Mouse (Mus musculus): ENCODE measurements around the gene Ybx2. TPM values are rescaled to one million over a fixed set of nuclear protein-coding genes. Genes with fewer than 3 reads are reported as not detected.

Ybx2 gene
- polyA plus RNA-seq, 1 experiment from 2014 or later: 6.7 TPM

- 95% methylated on average over 11 of the region's 11 CpGs for WGBS
- H3K9me3 ChIP-seq: no peaks in the 10 kb centered on the region
- no peak overlapping the region for H3K4me3 ChIP-seq
- H3K9ac ChIP-seq: no peak overlapping the region
- no peak overlapping the region for H3K4me2 ChIP-seq
- peaks cover 13% of the 10 kb centered on the region for H3K4me1 ChIP-seq (replicated peaks)
- no peak overlapping the region for H3K27ac ChIP-seq (replicated peaks)
- no peak for ATAC-seq (ENCODE audit: low FRiP score, low read depth)
- H3K27me3 ChIP-seq: no peaks in the 10 kb centered on the region
- H3K36me3 ChIP-seq: peaks cover 93% of the 10 kb centered on the region
Measured at GRCm38 (mm10) chr11:69908645-69909044, 27.0 kb upstream of the Ybx2 start.

GRCm38 (mm10) chr11:69909174-69909573, 26.4 kb upstream of the Ybx2 start:
- H3K4me2 ChIP-seq: no peak overlapping the region
- 87% methylated on average over 5 of the region's 5 CpGs for WGBS
- peaks cover 88% of the 10 kb centered on the region for H3K36me3 ChIP-seq
- H3K9ac ChIP-seq: no peak overlapping the region
- no peak overlapping the region for H3K4me3 ChIP-seq
- no peak overlapping the region for H3K27ac ChIP-seq (replicated peaks)
- ATAC-seq (ENCODE audit: low FRiP score, low read depth): no peak
- H3K27me3 ChIP-seq: no peaks in the 10 kb centered on the region
- H3K4me1 ChIP-seq (replicated peaks): peaks cover 13% of the 10 kb centered on the region
- no peaks in the 10 kb centered on the region for H3K9me3 ChIP-seq

DNA sequence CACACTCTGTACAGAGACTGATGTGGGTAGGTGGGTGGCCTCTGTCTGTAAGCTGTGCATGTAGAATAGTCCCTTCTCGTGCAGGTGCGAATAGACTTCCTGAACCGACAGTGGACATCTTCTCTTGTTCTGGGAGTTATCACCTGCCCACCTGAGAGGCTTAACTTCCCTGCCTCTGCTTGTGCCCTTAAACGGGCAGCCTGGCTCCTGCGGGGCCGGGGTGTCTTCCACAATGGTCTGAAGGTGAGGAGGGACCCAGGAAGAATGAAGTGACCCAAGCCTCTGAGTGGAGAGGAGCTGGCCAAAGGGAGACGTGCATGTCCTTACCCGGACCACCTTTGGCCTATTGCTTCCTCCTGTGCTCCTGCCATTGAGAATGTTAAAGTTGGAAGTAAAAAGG, 25.4 kb upstream of the Ybx2 start:
- H3K4me3 ChIP-seq: no peak overlapping the region
- H3K4me2 ChIP-seq: no peak overlapping the region
- no peaks in the 10 kb centered on the region for H3K27me3 ChIP-seq
- peaks cover 21% of the 10 kb centered on the region for H3K4me1 ChIP-seq (replicated peaks)
- no peak overlapping the region for H3K9ac ChIP-seq
- H3K36me3 ChIP-seq: peaks cover 81% of the 10 kb centered on the region
- no peak for ATAC-seq (ENCODE audit: low FRiP score, low read depth)
- WGBS: 93% methylated on average over 8 of the region's 8 CpGs
- H3K27ac ChIP-seq (replicated peaks): no peak overlapping the region
- H3K9me3 ChIP-seq: no peaks in the 10 kb centered on the region

DNA sequence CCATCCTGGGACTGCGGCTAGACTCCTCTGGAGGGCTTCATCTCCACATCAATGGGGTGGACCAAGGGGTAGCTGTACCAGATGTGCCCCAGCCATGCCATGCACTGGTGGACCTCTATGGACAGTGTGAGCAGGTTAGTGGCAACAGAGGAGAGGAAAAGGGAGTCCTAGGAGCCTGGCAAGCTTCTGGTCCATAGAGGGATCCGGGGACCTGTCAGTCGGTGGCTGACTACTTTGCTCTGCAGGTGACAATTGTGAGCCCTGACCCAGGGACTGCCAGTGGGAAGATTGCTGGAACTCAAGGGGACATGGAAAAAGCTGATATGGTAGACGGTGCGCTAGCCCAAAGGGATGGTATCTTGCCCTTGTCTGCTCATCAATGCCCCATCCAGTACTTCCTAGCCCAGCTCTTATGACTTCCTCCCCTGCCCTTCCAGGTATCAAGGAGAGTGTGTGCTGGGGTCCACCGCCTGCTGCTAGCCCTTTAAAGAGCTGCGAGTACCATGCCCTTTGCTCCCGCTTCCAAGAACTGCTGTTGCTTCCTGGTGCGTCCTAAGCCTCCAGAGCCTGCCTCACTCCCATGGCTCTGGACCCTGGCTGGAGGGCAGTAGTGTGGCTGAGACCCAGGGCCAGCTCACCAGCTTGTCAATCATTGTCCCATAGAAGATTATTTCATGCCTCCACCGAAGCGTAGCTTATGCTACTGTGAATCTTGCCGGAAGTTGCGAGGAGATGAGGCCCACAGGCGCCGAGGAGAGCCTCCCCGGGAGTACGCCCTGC, 24.6 kb upstream of the Ybx2 start:
- Histone ChIP-seq H3K4me1 (replicated peaks) (peaks cover 27% of the 10 kb centered on the region), H3K9ac (no peak overlapping the region), H3K27ac (replicated peaks) (no peak overlapping the region), H3K36me3 (peaks cover 81% of the 10 kb centered on the region), H3K9me3 (no peaks in the 10 kb centered on the region), H3K27me3 (no peaks in the 10 kb centered on the region), H3K4me3 (no peak overlapping the region), H3K4me2 (no peak overlapping the region)
- WGBS: 94% methylated on average over 17 of the region's 17 CpGs
- no peak for ATAC-seq (ENCODE audit: low FRiP score, low read depth)

DNA sequence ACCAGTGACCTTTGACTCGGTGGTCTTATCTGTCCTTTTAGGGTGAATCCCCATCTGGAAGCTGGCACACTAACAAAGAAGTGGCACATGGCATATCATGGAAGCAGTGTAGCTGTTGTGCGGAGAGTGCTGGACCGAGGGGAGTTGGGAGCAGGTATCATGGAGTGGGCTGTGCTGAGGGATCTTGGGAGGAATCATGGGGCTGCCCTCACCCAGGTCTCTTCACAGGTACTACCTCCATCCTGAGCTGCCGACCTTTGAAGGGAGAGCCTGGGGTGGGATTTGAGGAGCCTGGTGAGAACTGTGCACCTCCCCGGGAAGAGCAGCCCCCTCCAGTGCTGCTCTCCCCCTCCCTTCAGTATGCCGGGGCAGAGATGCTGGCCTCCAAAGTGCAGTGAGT, 23.9 kb upstream of the Ybx2 start:
- 94% methylated on average over 6 of the region's 6 CpGs for WGBS
- Histone ChIP-seq H3K4me2 (no peak overlapping the region), H3K4me1 (replicated peaks) (peaks cover 28% of the 10 kb centered on the region), H3K4me3 (no peak overlapping the region), H3K27ac (replicated peaks) (no peak overlapping the region), H3K9ac (no peak overlapping the region), H3K9me3 (no peaks in the 10 kb centered on the region), H3K36me3 (peaks cover 81% of the 10 kb centered on the region), H3K27me3 (no peaks in the 10 kb centered on the region)
- ATAC-seq (ENCODE audit: low FRiP score, low read depth): no peak

DNA sequence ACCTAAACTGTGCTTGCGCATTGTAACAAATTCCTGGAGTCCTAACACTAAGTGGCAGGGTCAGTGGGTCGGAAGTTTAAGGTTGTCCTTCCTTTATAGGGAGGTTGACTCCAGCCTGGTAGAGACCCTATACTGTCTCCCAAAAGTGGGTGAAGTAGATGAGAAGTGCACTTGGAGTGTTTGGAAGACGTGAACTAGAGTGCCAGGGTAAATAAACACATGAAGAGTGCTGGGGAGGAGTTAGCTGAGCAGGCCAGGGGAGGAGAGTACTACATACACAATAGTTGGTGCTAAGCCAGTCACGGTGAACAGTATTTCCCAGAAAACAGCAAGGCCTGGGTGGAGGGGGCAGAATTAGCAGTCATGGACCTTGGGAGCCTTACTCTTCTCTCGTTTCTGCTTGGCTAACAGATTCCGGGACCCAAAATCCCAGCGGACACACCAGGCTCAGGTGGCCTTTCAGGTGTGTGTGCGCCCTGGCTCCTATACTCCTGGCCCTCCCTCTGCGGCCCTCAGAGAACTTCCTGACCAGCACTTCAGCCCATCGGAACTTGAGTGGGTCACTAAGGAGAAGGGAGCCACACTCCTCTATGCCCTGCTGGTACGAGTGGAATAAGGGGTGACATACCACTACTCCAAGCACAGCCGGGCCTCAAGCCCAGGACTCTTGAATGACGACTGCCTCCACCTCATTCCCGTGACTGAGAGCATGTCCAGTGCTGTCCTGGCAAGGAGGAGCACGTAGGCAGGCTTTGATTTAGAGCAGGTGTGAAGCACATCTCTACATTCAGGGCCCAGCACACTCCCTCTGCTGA, 22.7 kb upstream of the Ybx2 start:
- Histone ChIP-seq H3K4me2 (peak overlapping the region; percentile 97), H3K4me1 (replicated peaks) (peaks cover 28% of the 10 kb centered on the region), H3K36me3 (peaks cover 81% of the 10 kb centered on the region), H3K27me3 (no peaks in the 10 kb centered on the region), H3K9ac (no peak overlapping the region), H3K27ac (replicated peaks) (no peak overlapping the region), H3K4me3 (peak overlapping the region; percentile 65), H3K9me3 (no peaks in the 10 kb centered on the region)
- ATAC-seq (ENCODE audit: low FRiP score, low read depth): 0 out of 2 replicates have a peak, but pooled peaks have one; percentile 44
- 82% methylated on average over 15 of the region's 15 CpGs for WGBS

DNA sequence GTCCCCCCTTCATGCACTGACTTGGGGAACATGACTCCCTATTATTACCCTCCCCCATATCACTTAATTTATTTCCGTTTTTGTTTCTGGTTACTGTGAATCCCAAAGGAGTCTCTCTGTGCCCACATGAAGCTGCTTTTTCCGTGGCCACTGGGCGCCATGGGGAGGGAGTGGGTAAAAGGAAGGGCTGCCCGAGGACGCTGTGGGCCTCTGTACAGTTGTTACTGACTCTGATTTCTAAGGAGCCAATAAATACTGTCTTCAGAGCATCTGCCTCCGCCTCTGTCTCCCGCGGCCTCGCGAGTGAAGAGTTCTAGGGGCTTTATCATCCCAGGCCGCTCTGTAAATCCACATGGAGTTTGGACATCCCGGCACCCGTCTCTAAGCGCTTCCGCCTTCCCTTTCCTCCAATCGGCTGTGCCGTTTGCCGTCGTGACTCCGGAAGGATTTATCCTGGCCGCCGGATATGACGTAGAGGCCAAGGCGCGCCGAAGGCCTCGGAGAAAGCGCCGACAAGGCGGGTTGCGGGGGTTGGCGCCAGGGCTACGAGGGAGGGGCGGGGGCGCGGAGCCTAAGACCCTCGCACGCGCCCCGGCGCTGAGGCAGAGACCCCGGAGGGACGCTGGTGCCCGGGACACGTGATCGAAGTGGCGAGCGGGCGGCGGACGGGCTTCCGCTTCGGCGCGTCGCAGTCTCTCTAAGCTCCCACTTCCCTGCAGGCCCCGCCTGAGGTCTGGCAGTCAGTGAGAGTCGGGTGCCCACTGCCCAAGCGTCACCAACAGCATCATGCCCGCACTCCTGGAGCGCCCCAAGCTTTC, 21.8 kb upstream of the Ybx2 start, which contains the start of gene Gps2:
Gps2 (plus strand) TSS at position 335 of the 818 bp plus-strand sequence.
- 1% methylated on average over 61 of the region's 61 CpGs for WGBS
- no peaks in the 10 kb centered on the region for H3K27me3 ChIP-seq
- peak within 1 kb of the TSS; percentile 71 for H3K9ac ChIP-seq
- peaks cover 81% of the 10 kb centered on the region for H3K36me3 ChIP-seq
- H3K4me2 ChIP-seq: peak within 1 kb of the TSS; percentile 97
- H3K27ac ChIP-seq (replicated peaks): peak within 1 kb of the TSS; percentile 85
- peak within 1 kb of the TSS; percentile 65 for H3K4me3 ChIP-seq
- peaks cover 31% of the 10 kb centered on the region for H3K4me1 ChIP-seq (replicated peaks)
- ATAC-seq (ENCODE audit: low FRiP score, low read depth): peak; percentile 92
- no peaks in the 10 kb centered on the region for H3K9me3 ChIP-seq

- Histone ChIP-seq H3K9ac (peak overlapping the region; percentile 71), H3K9me3 (no peaks in the 10 kb centered on the region), H3K4me2 (peak overlapping the region; percentile 97), H3K4me1 (replicated peaks) (peaks cover 37% of the 10 kb centered on the region), H3K27me3 (no peaks in the 10 kb centered on the region), H3K36me3 (peaks cover 78% of the 10 kb centered on the region), H3K4me3 (peak overlapping the region; percentile 65), H3K27ac (replicated peaks) (peak overlapping the region; percentile 85)
- no peak for ATAC-seq (ENCODE audit: low FRiP score, low read depth)
- WGBS: 5% methylated on average over 13 of the region's 17 CpGs
Measured at GRCm38 (mm10) chr11:69914372-69914764, 21.2 kb upstream of the Ybx2 start.

DNA sequence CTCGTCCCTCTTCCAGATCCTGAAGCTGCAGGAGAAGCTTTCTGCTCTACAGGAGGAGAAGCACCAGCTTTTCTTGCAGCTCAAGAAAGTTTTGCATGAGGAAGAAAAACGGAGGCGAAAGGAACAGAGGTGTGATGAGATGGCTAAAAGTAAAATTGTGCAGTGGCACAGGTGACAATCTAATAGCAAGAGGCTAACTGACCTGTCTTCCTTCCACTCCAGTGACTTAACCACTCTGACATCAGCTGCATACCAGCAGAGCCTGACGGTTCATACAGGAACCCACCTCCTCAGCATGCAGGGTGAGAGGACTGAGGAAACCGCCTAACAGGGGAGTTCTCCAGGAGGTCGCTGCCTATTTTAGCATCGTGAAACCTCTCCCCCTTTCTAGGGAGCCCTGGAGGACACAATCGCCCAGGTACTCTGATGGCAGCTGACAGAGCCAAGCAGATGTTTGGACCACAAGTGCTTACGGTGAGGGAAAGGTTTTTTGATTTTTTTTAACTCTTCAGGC, 20.6 kb upstream of the Ybx2 start:
- Histone ChIP-seq H3K27ac (replicated peaks) (no peak overlapping the region), H3K9ac (peak overlapping the region; percentile 71), H3K4me3 (peak overlapping the region; percentile 65), H3K4me1 (replicated peaks) (peaks cover 43% of the 10 kb centered on the region), H3K27me3 (no peaks in the 10 kb centered on the region), H3K9me3 (no peaks in the 10 kb centered on the region), H3K36me3 (peaks cover 72% of the 10 kb centered on the region), H3K4me2 (peak overlapping the region; percentile 97)
- ATAC-seq (ENCODE audit: low FRiP score, low read depth): no peak
- 43% methylated on average over 9 of the region's 9 CpGs for whole genome bisulfite sequencing

DNA sequence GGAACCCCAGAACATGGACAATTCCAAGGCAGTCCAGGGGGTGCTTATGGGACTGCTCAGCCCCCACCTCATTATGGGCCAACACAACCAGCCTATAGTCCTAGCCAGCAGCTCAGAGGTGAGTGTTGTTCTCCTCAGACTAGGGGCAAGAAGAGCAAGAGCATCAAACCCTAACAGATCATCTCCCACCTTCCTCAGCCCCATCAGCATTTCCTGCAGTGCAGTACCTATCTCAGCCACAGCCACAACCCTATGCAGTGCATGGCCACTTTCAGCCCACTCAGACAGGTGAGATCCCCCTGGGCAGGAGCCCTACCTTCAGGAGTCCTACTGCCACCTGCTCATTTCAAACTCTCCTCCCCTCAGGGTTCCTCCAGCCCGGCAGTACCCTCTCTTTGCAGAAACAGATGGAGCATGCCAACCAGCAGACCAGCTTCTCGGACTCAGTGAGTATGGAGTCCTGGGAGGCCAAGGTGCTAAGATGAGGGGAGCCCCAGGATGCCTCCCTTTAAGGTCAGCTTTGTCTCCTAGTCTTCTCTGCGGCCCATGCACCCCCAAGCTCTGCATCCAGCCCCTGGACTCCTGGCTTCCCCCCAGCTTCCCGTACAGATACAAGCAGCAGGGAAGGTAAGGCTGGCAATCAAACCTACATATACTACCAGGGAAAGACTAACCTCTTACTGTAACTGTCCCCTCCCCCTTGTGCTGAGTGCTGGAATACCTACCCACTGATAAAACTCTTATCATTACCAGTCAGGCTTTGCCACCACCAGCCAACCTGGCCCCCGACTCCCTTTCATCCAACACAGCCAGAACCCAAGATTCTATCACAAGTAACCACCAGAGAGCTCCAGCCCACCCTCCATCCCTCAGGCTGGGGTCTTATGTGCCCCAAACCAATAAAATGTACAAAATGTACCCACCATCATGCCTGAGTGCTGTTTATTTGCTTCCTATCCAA, 19.6 kb upstream of the Ybx2 start:
- 75% methylated on average over 5 of the region's 5 CpGs for WGBS
- H3K4me2 ChIP-seq: 0 out of 2 replicates have a peak overlapping the region, but pooled peaks have one; percentile 97
- peaks cover 62% of the 10 kb centered on the region for H3K36me3 ChIP-seq
- H3K9me3 ChIP-seq: no peaks in the 10 kb centered on the region
- no peaks in the 10 kb centered on the region for H3K27me3 ChIP-seq
- no peak overlapping the region for H3K9ac ChIP-seq
- ATAC-seq (ENCODE audit: low FRiP score, low read depth): no peak
- no peak overlapping the region for H3K27ac ChIP-seq (replicated peaks)
- H3K4me1 ChIP-seq (replicated peaks): peaks cover 46% of the 10 kb centered on the region
- no peak overlapping the region for H3K4me3 ChIP-seq
